Mouse (Mus musculus) myocyte (in vitro differentiated cells): ENCODE measurements at regions not wholly inside any gene's neighbourhood (a gene's known extent, or its start where the extent isn't known, plus 50 kb on each side); places are given as distances from the start of the nearest gene placed in this dataset.

Experiments used
- CEBPB ChIP-seq: IDR thresholded peaks from 2 replicates; pipeline ENCODE4 v1.6.1; 2011; ENCODE audit warnings: mild to moderate bottlenecking, moderate library complexity; ENCODE audit not compliant: poor library complexity, insufficient read depth, severe bottlenecking
- MAX ChIP-seq: IDR thresholded peaks from one replicate; pipeline ENCODE4 v1.6.1; 2011; ENCODE audit warnings: low read depth, mild to moderate bottlenecking, control low read depth
- MYOD1 ChIP-seq, 3 experiments: IDR thresholded peaks; one replicate each; pipeline ENCODE4 v1.6.1; 2011; ENCODE audit warnings: control low read depth in 2 of 3, low read depth in 2 of 3, mild to moderate bottlenecking in 2 of 3, moderate library complexity in 1 of 3; ENCODE audit not compliant: insufficient read length in 2 of 3, control insufficient read depth in 1 of 3
- MYOG ChIP-seq, 3 experiments: IDR thresholded peaks; one replicate each; pipeline ENCODE4 v1.6.1; 2011; ENCODE audit warnings: control low read depth in 2 of 3, low read depth in 2 of 3, mild to moderate bottlenecking in 2 of 3; ENCODE audit not compliant: insufficient read length in 2 of 3, control insufficient read depth in 1 of 3, insufficient read depth in 1 of 3
- POLR2A ChIP-seq: IDR thresholded peaks from one replicate; pipeline ENCODE4 v1.6.1; 2011; ENCODE audit warnings: low read depth, mild to moderate bottlenecking, control low read depth, moderate library complexity; ENCODE audit not compliant: insufficient read length
- POLR2AphosphoS2 ChIP-seq: IDR thresholded peaks from one replicate; pipeline ENCODE4 v1.6.1; 2011; ENCODE audit warnings: low read depth, control low read depth; ENCODE audit not compliant: insufficient read length
- REST ChIP-seq: IDR thresholded peaks from one replicate; pipeline ENCODE4 v1.6.1; 2011; ENCODE audit warnings: mild to moderate bottlenecking, control low read depth, moderate library complexity; ENCODE audit not compliant: insufficient read depth, insufficient read length
- TCF12 ChIP-seq: IDR thresholded peaks from one replicate; pipeline ENCODE4 v1.6.1; 2011; ENCODE audit warnings: mild to moderate bottlenecking, control low read depth; ENCODE audit not compliant: poor library complexity, insufficient read depth, severe bottlenecking
- USF1 ChIP-seq: IDR thresholded peaks from one replicate; pipeline ENCODE4 v1.6.1; 2011; ENCODE audit warnings: low read depth, mild to moderate bottlenecking, control low read depth, moderate library complexity

DNA sequence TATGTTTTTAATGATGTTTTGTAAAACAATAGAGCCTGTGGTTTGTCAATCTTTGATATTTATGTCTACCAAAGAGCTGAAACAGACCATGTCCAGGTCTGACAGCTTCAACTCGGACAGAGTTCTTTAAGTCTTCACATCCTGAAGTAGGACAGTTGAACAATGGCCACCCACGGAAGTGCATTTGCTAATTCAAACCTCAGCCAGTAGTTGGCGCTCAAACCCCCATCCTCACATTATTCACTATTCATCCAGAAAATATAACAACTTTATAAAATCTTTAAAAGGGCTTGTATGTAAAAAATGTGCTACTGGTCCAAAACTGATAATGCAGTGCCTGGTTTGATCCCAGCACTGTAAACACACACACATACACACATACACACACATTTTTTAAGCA, 202.9 kb downstream of the Sp3 start:
- no peak for TF ChIP-seq POLR2A
- TF ChIP-seq POLR2AphosphoS2, result no peak
- TF ChIP-seq MYOD1 (IDR thresholded peaks at IDR 0.05; ENCODE audit: control insufficient read depth in 1 of 3, insufficient read length in 2 of 3, low read depth in 2 of 3), result no peak
- no peak for TF ChIP-seq MYOG (IDR thresholded peaks at IDR 0.05; ENCODE audit: control insufficient read depth in 1 of 3, insufficient read depth in 1 of 3, insufficient read length in 2 of 3, low read depth in 2 of 3)
- TF ChIP-seq TCF12, result no peak
- TF ChIP-seq USF1, result no peak
- TF ChIP-seq CEBPB, result no peak
- TF ChIP-seq MAX, result no peak
- TF ChIP-seq REST, result no peak
